Comparison of ENCODE assay signal across 12 mouse cellular contexts in genomic region chr4:110044851-110045618, GRCm38 (mm10).
"Had no signal": no experiment of that assay in that cellular context is flagged by ENCODE, and none has a peak within 500 bp of the region (broad histone marks: within the 10 kb centered on the region; RNA-seq: fewer than 3 reads in every experiment).

No protein-coding gene starts in this region.

- H3K27ac ChIP-seq: left cerebral cortex, adult 2 months; liver, embryonic 13.5 days had no signal

- H3K4me3 ChIP-seq: left cerebral cortex, adult 2 months; liver, embryonic 13.5 days had no signal

- H3K4me1 ChIP-seq: liver, embryonic 13.5 days had no signal

- DNase-seq: kidney, adult 18-20 months; kidney, postnatal 10 days; layer of hippocampus, postnatal 36 days; liver, embryonic 13.5 days; lung, adult 2 months; lung, postnatal 14 days; lung, postnatal 4 days; thymus, adult 18-20 months; thymus, postnatal 36 days had no signal

- ATAC-seq: inflammation-experienced regulatory T-cells, adult 6 months; intestine, embryonic 16.5 days had no signal

- H3K36me3 ChIP-seq: liver, embryonic 13.5 days had no signal

- H3K4me2 ChIP-seq: liver, embryonic 13.5 days had no signal

- H3K9ac ChIP-seq: liver, embryonic 13.5 days had no signal

- H3K9me3 ChIP-seq: liver, embryonic 13.5 days had no signal

- H3K27me3 ChIP-seq: liver, embryonic 13.5 days had no signal
